Mouse (Mus musculus) intestine, embryonic 14.5 days (tissue): Measurements from ENCODE around the gene Cacna2d3. TPM values are rescaled to one million over a fixed set of nuclear protein-coding genes. Genes with fewer than 3 reads are reported as not detected.

Source experiments
- ATAC-seq: fragments of 200-750 bp; cut with Nextera tagmentation; replicated peaks from 2 replicates; pipeline ENCODE4 v1.8.0; 2017; ENCODE audit warnings: low read depth, moderate number of reproducible peaks, moderate TSS enrichment, moderate library complexity; ENCODE audit not compliant: low FRiP score, low TSS enrichment
- DNase-seq: peaks from one replicate; pipeline ENCODE4 v3.0.0-alpha.2; 2018; ENCODE audit warnings: low spot score
- H3K27ac ChIP-seq: fragments of 300-500 bp; sonication (generic); 2 replicates; pipeline ENCODE4 v1.5.1; 2014; ENCODE audit warnings: low read depth, mild to moderate bottlenecking, control low read depth
- H3K27me3 ChIP-seq: fragments of 300-500 bp; sonication (generic); replicated peaks from 2 replicates; pipeline ENCODE4 v1.6.1; 2014; ENCODE audit warnings: low read length, control low read depth; ENCODE audit not compliant: control insufficient read depth, insufficient read depth
- H3K36me3 ChIP-seq: fragments of 300-500 bp; sonication (generic); 2 replicates; pipeline ENCODE4 v1.6.1; 2014; ENCODE audit warnings: low read length, control low read depth; ENCODE audit not compliant: control insufficient read depth, insufficient read depth
- H3K4me1 ChIP-seq: fragments of 300-500 bp; sonication (generic); replicated peaks from 2 replicates; pipeline ENCODE4 v1.6.1; 2014; ENCODE audit warnings: low read length, control low read depth, mixed read lengths; ENCODE audit not compliant: control insufficient read depth, insufficient read depth
- H3K4me2 ChIP-seq: fragments of 300-500 bp; sonication (generic); 2 replicates; pipeline ENCODE4 v1.6.1; 2014; ENCODE audit warnings: low read length
- H3K4me3 ChIP-seq: fragments of 300-500 bp; sonication (generic); 2 replicates; pipeline ENCODE4 v1.5.1; 2014; ENCODE audit warnings: low read depth, low read length, control low read depth, mixed read lengths
- H3K9ac ChIP-seq: fragments of 300-500 bp; sonication (generic); 2 replicates; pipeline ENCODE4 v1.6.1; 2014; ENCODE audit warnings: mild to moderate bottlenecking, low read length
- H3K9me3 ChIP-seq: fragments of 300-500 bp; sonication (generic); 2 replicates; pipeline ENCODE4 v1.6.1; 2016; ENCODE audit warnings: low read length, control low read depth; ENCODE audit not compliant: control insufficient read depth
- WGBS: fragments of 180-500 bp; shearing (Covaris S2); extraction: QIAGEN DNeasy Blood & Tissue Kit; methylation state at CpG from one replicate; pipeline ENCODE4 v1.1.7; 2014; 5-methylcytosine and 5-hydroxymethylcytosine counted together
- polyA plus RNA-seq: library from polyadenylated mRNA; unstranded; fragments of >200 nt; fragmentation: Nextera tagmentation; extraction: Ambion mirVana; gene quantifications from 2 replicates; pipeline ENCODE4 v1.2.1, GENCODE M21; 2014

Gene Cacna2d3
- polyA plus RNA-seq, 1 experiment from 2014 or later: 2.2 TPM

DNA sequence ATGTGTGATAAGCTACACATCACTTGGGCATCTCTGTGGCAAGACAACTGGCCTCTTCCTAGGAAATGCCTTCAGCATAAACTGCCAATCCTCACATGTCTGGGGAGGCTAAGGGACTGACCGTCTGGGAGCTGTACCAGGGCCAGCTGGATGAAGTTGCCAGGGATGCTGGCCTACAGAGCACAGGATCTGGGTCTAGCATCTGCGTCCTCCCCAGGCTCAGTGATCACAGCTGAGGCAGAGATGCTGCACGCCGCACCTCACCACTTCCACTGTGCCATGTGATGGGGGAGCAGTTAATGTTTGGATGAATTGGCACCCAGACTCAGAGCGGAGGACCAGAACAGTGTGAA is 397.3 kb downstream of the Cacna2d3 start:
- 88% methylated on average over 5 of the region's 5 CpGs for WGBS
- ATAC-seq: no peak
- H3K4me3 ChIP-seq: no peak overlapping the region
- no peaks in the 10 kb centered on the region for H3K9me3 ChIP-seq
- H3K4me2 ChIP-seq: no peak overlapping the region
- no peak overlapping the region for H3K27ac ChIP-seq
- no peak overlapping the region for H3K9ac ChIP-seq
- DNase-seq: no peak
- H3K36me3 ChIP-seq: no peaks in the 10 kb centered on the region
- H3K27me3 ChIP-seq: no peaks in the 10 kb centered on the region
- no peaks in the 10 kb centered on the region for H3K4me1 ChIP-seq

GRCm38 (mm10) chr14:29323718-29324429 is 397.8 kb downstream of the Cacna2d3 start:
- H3K27ac ChIP-seq: no peak overlapping the region

DNA sequence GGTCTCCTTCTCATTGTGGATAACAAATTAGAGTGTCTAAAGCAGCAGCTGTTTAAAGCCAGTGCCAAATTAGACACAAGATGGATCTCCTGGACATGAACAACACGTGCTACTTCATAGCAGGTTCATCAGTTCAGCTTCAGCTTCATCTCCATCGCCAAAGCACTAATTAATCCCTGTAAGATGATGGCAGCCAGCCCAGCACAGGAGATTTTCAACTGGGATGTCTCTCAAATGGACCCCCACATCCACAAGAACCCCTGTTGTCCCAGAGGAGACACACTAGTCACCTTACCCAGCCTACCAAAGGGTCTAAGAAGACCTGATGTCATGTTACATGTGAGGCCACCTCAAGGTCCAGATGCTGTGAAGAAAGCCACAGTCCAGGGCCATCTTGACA is 408.2 kb downstream of the Cacna2d3 start:
- 78% methylated on average over 2 of the region's 2 CpGs for WGBS
- Histone ChIP-seq H3K27ac (no peak overlapping the region), H3K4me2 (no peak overlapping the region), H3K9me3 (no peaks in the 10 kb centered on the region), H3K36me3 (no peaks in the 10 kb centered on the region), H3K4me1 (no peaks in the 10 kb centered on the region), H3K27me3 (no peaks in the 10 kb centered on the region), H3K9ac (no peak overlapping the region), H3K4me3 (no peak overlapping the region)
- no peak for ATAC-seq
- DNase-seq: no peak

More at GRCm38 (mm10) chr14:29323718-29324429, 397.8 kb downstream of the Cacna2d3 start:
- Histone ChIP-seq H3K4me1 (no peaks in the 10 kb centered on the region), H3K27me3 (no peaks in the 10 kb centered on the region), H3K4me3 (no peak overlapping the region), H3K9me3 (no peaks in the 10 kb centered on the region), H3K4me2 (no peak overlapping the region), H3K9ac (no peak overlapping the region), H3K36me3 (no peaks in the 10 kb centered on the region)
- no peak for DNase-seq
- no peak for ATAC-seq
- 76% methylated on average over 9 of the region's 9 CpGs for WGBS

DNA sequence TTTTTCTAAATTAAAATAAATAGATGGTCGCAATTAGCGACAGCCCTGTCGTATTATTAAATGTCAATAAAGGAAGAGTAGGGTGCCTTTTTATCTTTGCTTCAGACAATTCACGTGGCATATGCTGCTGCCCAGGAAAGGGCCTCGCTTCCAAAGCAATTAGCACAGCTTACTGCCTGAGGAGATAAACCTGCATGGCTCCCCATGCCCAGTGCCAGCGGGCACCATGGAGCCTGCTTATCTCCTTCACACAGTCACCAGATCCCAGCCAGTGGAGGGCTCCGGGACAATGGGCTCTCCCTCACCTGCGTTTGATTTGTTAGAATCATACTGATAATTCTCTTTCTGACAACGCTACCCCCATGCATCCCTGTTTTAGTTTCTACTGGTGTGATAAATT is 416.0 kb downstream of the Cacna2d3 start:
- DNase-seq (no peak), ATAC-seq (no peak)
- no peak overlapping the region for H3K4me2 ChIP-seq
- no peaks in the 10 kb centered on the region for H3K9me3 ChIP-seq
- H3K36me3 ChIP-seq: no peaks in the 10 kb centered on the region
- no peak overlapping the region for H3K27ac ChIP-seq
- no peak overlapping the region for H3K4me3 ChIP-seq
- H3K4me1 ChIP-seq: no peaks in the 10 kb centered on the region
- WGBS: 88% methylated on average over 9 of the region's 9 CpGs
- H3K27me3 ChIP-seq: no peaks in the 10 kb centered on the region
- no peak overlapping the region for H3K9ac ChIP-seq

GRCm38 (mm10) chr14:29296185-29296754 is 425.4 kb downstream of the Cacna2d3 start:
- H3K27me3 ChIP-seq: no peaks in the 10 kb centered on the region
- 90% methylated on average over 2 of the region's 2 CpGs for WGBS
- no peak overlapping the region for H3K4me2 ChIP-seq
- no peak overlapping the region for H3K4me3 ChIP-seq
- no peaks in the 10 kb centered on the region for H3K36me3 ChIP-seq
- H3K9me3 ChIP-seq: no peaks in the 10 kb centered on the region
- H3K27ac ChIP-seq: no peak overlapping the region
- H3K9ac ChIP-seq: no peak overlapping the region
- DNase-seq (no peak), ATAC-seq (no peak)
- no peaks in the 10 kb centered on the region for H3K4me1 ChIP-seq

- WGBS: 91% methylated on average over 1 of the region's 1 CpGs
- Histone ChIP-seq H3K9ac (no peak overlapping the region), H3K4me1 (no peaks in the 10 kb centered on the region), H3K36me3 (no peaks in the 10 kb centered on the region), H3K27me3 (no peaks in the 10 kb centered on the region), H3K4me2 (no peak overlapping the region), H3K4me3 (no peak overlapping the region), H3K9me3 (no peaks in the 10 kb centered on the region), H3K27ac (no peak overlapping the region)
- no peak for ATAC-seq
- no peak for DNase-seq
These were observed 442.8 kb downstream of the Cacna2d3 start for GRCm38 (mm10) chr14:29278901-29279300.

GRCm38 (mm10) chr14:29278401-29278800 is 443.3 kb downstream of the Cacna2d3 start:
- no peak overlapping the region for H3K9ac ChIP-seq
- 90% methylated on average over 2 of the region's 2 CpGs for WGBS
- H3K4me3 ChIP-seq: no peak overlapping the region
- ATAC-seq (no peak), DNase-seq (no peak)
- no peaks in the 10 kb centered on the region for H3K4me1 ChIP-seq
- no peak overlapping the region for H3K27ac ChIP-seq
- no peaks in the 10 kb centered on the region for H3K9me3 ChIP-seq
- no peaks in the 10 kb centered on the region for H3K27me3 ChIP-seq
- H3K36me3 ChIP-seq: no peaks in the 10 kb centered on the region
- H3K4me2 ChIP-seq: no peak overlapping the region

DNA sequence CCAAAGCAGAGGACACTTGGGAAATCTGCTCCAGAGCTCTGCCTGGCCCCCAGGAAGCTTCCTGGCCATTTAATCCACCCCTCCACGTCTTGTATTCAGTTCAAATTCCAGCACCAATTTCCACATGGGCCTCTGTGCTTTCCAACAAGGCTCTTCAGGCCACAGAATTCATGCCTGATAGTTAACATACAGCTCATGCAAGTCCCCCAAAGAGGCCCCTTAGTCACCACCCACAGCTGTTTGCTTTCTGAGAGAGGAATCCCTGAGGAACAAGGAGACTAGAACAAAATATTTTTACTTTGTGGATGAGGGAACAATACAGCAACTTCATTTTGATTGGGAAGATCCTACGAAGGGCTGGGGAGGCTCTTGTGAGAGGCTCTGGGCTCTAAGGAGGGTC is 444.0 kb downstream of the Cacna2d3 start:
- WGBS: 55% methylated on average over 2 of the region's 2 CpGs
- Histone ChIP-seq H3K27me3 (no peaks in the 10 kb centered on the region), H3K4me3 (no peak overlapping the region), H3K9ac (no peak overlapping the region), H3K9me3 (no peaks in the 10 kb centered on the region), H3K36me3 (no peaks in the 10 kb centered on the region), H3K4me1 (no peaks in the 10 kb centered on the region), H3K27ac (no peak overlapping the region), H3K4me2 (no peak overlapping the region)
- ATAC-seq: no peak
- DNase-seq: no peak

DNA sequence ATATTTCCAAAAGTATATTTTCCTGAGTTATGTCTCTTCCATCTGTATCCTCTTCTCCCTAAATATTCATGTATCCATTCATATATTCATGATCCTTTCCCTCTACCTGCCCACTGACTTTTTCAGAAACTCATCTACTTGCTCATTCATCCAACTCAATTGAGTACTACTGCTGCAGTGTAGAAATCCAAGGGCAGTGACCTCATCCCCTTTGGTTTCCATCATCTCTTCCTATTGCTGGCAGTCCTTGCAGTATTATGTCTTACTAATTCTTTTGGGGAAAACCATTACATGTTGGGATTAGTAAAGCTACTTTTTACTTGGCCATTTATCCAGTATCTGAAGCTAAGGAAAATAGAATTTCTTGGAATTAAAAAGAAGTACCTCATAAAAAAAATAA is 447.8 kb downstream of the Cacna2d3 start:
- no peaks in the 10 kb centered on the region for H3K4me1 ChIP-seq
- ATAC-seq (no peak), DNase-seq (no peak)
- H3K4me3 ChIP-seq: no peak overlapping the region
- H3K4me2 ChIP-seq: no peak overlapping the region
- no peaks in the 10 kb centered on the region for H3K36me3 ChIP-seq
- H3K27ac ChIP-seq: no peak overlapping the region
- no peaks in the 10 kb centered on the region for H3K27me3 ChIP-seq
- no peaks in the 10 kb centered on the region for H3K9me3 ChIP-seq
- no peak overlapping the region for H3K9ac ChIP-seq
